Mouse (Mus musculus): Measurements from ENCODE around the gene Rpgr. TPM values are rescaled to one million over a fixed set of nuclear protein-coding genes. Genes with fewer than 3 reads are reported as not detected.

Rpgr gene
- polyA plus RNA-seq, 1 experiment, result 12.4 TPM

DNA sequence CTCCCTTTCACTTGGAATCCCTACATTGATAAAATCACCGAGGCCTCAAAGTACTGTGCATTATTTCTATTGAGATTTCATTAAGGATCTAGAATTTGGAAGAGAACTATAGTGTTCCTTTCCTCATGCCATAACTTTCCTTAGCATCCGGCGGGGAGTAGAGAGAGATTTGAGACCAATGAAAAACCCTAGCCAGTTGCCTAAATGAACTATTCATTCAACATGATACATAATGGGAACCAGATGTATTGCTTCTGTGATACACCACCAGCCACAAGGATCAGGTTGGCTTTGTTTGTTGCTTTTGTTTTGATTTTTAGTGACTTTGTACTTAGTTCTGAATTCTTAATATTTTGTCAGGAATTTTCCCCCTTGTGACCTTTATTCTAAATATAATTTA is 136.3 kb downstream of the Rpgr start:
- TF ChIP-seq POLR2A (IDR thresholded peaks at IDR 0.05; ENCODE audit: control insufficient read depth, low read depth, low read length) (no peak), CTCF (IDR thresholded peaks at IDR 0.05; ENCODE audit: control insufficient read depth, insufficient read depth, insufficient replicate concordance, low read depth, low read length) (no peak)
- no peaks in the 10 kb centered on the region for H3K36me3 ChIP-seq (ENCODE audit: control insufficient read depth, insufficient read depth, low read length)
- no peak overlapping the region for H3K4me3 ChIP-seq (ENCODE audit: control insufficient read depth, low read depth, low read length)
- H3K27ac ChIP-seq (ENCODE audit: control insufficient read depth, insufficient read depth, low read depth, low read length), result no peak overlapping the region
- H3K27me3 ChIP-seq (ENCODE audit: control insufficient read depth, insufficient read depth, low read length), result no peaks in the 10 kb centered on the region
- H3K4me1 ChIP-seq (ENCODE audit: control insufficient read depth, insufficient read depth, low read length), result no peaks in the 10 kb centered on the region

- Histone ChIP-seq H3K27ac (ENCODE audit: control insufficient read depth, insufficient read depth, low read depth, low read length) (no peak overlapping the region), H3K4me1 (ENCODE audit: control insufficient read depth, insufficient read depth, low read length) (no peaks in the 10 kb centered on the region), H3K27me3 (ENCODE audit: control insufficient read depth, insufficient read depth, low read length) (no peaks in the 10 kb centered on the region)
Measured at GRCm38 (mm10) chrX:10079981-10080380, 136.7 kb downstream of the Rpgr start.

GRCm38 (mm10) chrX:10073966-10074365 is 142.8 kb downstream of the Rpgr start:
- Histone ChIP-seq H3K4me3 (ENCODE audit: control insufficient read depth, low read depth, low read length) (no peak overlapping the region), H3K36me3 (ENCODE audit: control insufficient read depth, insufficient read depth, low read length) (no peaks in the 10 kb centered on the region), H3K4me1 (ENCODE audit: control insufficient read depth, insufficient read depth, low read length) (no peaks in the 10 kb centered on the region), H3K27me3 (ENCODE audit: control insufficient read depth, insufficient read depth, low read length) (no peaks in the 10 kb centered on the region), H3K27ac (ENCODE audit: control insufficient read depth, insufficient read depth, low read depth, low read length) (no peak overlapping the region)
- TF ChIP-seq POLR2A (IDR thresholded peaks at IDR 0.05; ENCODE audit: control insufficient read depth, low read depth, low read length), result no peak
- no peak for TF ChIP-seq CTCF (IDR thresholded peaks at IDR 0.05; ENCODE audit: control insufficient read depth, insufficient read depth, insufficient replicate concordance, low read depth, low read length)

More at GRCm38 (mm10) chrX:10079981-10080380, 136.7 kb downstream of the Rpgr start:
- TF ChIP-seq POLR2A (IDR thresholded peaks at IDR 0.05; ENCODE audit: control insufficient read depth, low read depth, low read length), result no peak
- no peak for TF ChIP-seq CTCF (IDR thresholded peaks at IDR 0.05; ENCODE audit: control insufficient read depth, insufficient read depth, insufficient replicate concordance, low read depth, low read length)
- Histone ChIP-seq H3K4me3 (ENCODE audit: control insufficient read depth, low read depth, low read length) (no peak overlapping the region), H3K36me3 (ENCODE audit: control insufficient read depth, insufficient read depth, low read length) (no peaks in the 10 kb centered on the region)

DNA sequence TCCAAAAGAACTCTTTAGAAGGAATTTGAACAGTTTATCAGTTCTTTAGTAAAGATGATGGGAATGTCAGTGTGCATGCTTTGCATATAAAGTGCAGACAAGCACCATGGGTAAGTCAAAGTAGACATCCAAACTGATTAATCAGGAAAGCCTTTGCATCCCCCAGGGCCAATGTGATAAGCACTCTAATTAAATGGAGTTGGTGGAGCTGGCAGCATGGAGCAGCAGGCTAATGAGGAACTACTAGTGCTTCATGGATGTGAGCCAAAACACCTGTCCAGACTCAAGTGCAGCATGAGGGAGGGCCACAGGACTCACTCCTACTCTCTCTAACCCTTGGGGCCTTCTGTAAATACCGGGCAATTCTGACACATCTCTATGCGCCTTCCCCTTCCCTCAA is 145.2 kb downstream of the Rpgr start:
- no peaks in the 10 kb centered on the region for H3K36me3 ChIP-seq (ENCODE audit: control insufficient read depth, insufficient read depth, low read length)
- TF ChIP-seq CTCF (IDR thresholded peaks at IDR 0.05; ENCODE audit: control insufficient read depth, insufficient read depth, insufficient replicate concordance, low read depth, low read length), result no peak
- no peak for TF ChIP-seq POLR2A (IDR thresholded peaks at IDR 0.05; ENCODE audit: control insufficient read depth, low read depth, low read length)
- H3K27me3 ChIP-seq (ENCODE audit: control insufficient read depth, insufficient read depth, low read length), result no peaks in the 10 kb centered on the region
- no peak overlapping the region for H3K4me3 ChIP-seq (ENCODE audit: control insufficient read depth, low read depth, low read length)
- no peaks in the 10 kb centered on the region for H3K4me1 ChIP-seq (ENCODE audit: control insufficient read depth, insufficient read depth, low read length)
- H3K27ac ChIP-seq (ENCODE audit: control insufficient read depth, insufficient read depth, low read depth, low read length), result no peak overlapping the region

DNA sequence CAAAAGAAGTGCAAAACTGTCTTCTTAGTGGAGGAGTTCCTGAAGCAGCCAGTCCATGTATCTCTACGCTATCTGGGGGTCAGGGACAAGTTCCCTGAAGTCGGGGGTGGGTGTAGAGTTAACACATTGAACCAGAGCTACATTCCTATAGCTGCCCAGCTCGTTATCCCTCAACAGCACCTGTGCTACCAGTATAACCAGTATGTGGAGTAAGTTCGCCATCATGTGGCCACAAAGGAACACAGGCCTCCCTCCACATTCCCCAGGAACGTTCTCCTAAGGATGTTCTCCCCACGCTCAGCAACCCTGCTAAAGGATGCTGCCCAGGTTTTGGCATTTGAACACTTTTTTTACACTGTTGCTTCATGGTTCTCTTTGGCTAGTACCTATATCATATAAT is 146.0 kb downstream of the Rpgr start:
- Histone ChIP-seq H3K4me3 (ENCODE audit: control insufficient read depth, low read depth, low read length) (no peak overlapping the region), H3K27ac (ENCODE audit: control insufficient read depth, insufficient read depth, low read depth, low read length) (no peak overlapping the region), H3K27me3 (ENCODE audit: control insufficient read depth, insufficient read depth, low read length) (no peaks in the 10 kb centered on the region), H3K4me1 (ENCODE audit: control insufficient read depth, insufficient read depth, low read length) (no peaks in the 10 kb centered on the region), H3K36me3 (ENCODE audit: control insufficient read depth, insufficient read depth, low read length) (no peaks in the 10 kb centered on the region)
- no peak for TF ChIP-seq POLR2A (IDR thresholded peaks at IDR 0.05; ENCODE audit: control insufficient read depth, low read depth, low read length)
- TF ChIP-seq CTCF (IDR thresholded peaks at IDR 0.05; ENCODE audit: control insufficient read depth, insufficient read depth, insufficient replicate concordance, low read depth, low read length), result peak; percentile 16; the same call in 1 of the 2 replicates

DNA sequence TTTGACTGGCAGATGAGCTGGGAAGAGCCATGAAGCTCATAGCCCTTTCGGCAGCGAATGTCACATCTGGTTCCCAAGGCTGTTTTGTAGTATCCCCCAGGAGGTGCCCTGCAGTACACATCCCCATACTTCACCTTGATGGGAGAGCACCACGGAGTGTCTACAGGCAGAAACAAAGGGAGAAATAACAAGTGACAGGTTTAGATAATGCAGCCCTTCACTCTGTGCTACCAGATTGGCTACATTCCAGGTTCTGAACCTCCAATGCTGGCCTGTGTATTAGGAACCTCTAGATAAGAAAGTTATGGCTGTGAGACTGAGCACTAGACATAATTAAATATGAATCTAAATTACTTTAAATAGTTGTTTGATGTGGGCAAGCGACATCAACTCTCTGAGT is 147.3 kb downstream of the Rpgr start:
- Histone ChIP-seq H3K4me1 (ENCODE audit: control insufficient read depth, insufficient read depth, low read length) (no peaks in the 10 kb centered on the region), H3K27ac (ENCODE audit: control insufficient read depth, insufficient read depth, low read depth, low read length) (no peak overlapping the region), H3K27me3 (ENCODE audit: control insufficient read depth, insufficient read depth, low read length) (no peaks in the 10 kb centered on the region), H3K4me3 (ENCODE audit: control insufficient read depth, low read depth, low read length) (no peak overlapping the region), H3K36me3 (ENCODE audit: control insufficient read depth, insufficient read depth, low read length) (no peaks in the 10 kb centered on the region)
- no peak for TF ChIP-seq POLR2A (IDR thresholded peaks at IDR 0.05; ENCODE audit: control insufficient read depth, low read depth, low read length)
- TF ChIP-seq CTCF (IDR thresholded peaks at IDR 0.05; ENCODE audit: control insufficient read depth, insufficient read depth, insufficient replicate concordance, low read depth, low read length), result no peak

DNA sequence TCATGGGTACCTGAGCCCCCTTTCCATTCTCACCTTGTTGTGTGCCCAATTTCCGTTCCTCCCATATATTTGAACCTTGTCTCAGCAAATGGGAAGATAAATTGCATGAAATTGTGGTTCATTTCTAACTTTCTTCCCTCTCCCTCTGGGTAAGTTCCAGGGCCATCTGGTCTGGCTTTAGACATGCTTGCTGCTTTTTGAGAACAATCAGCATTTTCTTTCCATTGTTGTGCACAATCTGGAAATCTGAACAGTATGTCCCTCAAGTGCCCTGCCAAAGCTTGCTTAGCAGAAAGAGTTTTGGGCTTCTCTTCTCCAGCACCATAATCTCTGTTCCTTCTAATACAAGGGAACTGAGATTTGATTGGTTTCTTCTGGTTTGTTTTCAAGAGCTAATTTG is 152.9 kb downstream of the Rpgr start:
- H3K4me3 ChIP-seq (ENCODE audit: control insufficient read depth, low read depth, low read length), result no peak overlapping the region
- H3K27me3 ChIP-seq (ENCODE audit: control insufficient read depth, insufficient read depth, low read length), result no peaks in the 10 kb centered on the region
- TF ChIP-seq CTCF (IDR thresholded peaks at IDR 0.05; ENCODE audit: control insufficient read depth, insufficient read depth, insufficient replicate concordance, low read depth, low read length) (no peak), POLR2A (IDR thresholded peaks at IDR 0.05; ENCODE audit: control insufficient read depth, low read depth, low read length) (no peak)
- H3K27ac ChIP-seq (ENCODE audit: control insufficient read depth, insufficient read depth, low read depth, low read length), result no peak overlapping the region
- no peaks in the 10 kb centered on the region for H3K4me1 ChIP-seq (ENCODE audit: control insufficient read depth, insufficient read depth, low read length)
- H3K36me3 ChIP-seq (ENCODE audit: control insufficient read depth, insufficient read depth, low read length), result no peaks in the 10 kb centered on the region

- TF ChIP-seq CTCF (IDR thresholded peaks at IDR 0.05; ENCODE audit: control insufficient read depth, insufficient read depth, insufficient replicate concordance, low read depth, low read length) (no peak), POLR2A (IDR thresholded peaks at IDR 0.05; ENCODE audit: control insufficient read depth, low read depth, low read length) (no peak)
- Histone ChIP-seq H3K4me1 (ENCODE audit: control insufficient read depth, insufficient read depth, low read length) (no peaks in the 10 kb centered on the region), H3K27ac (ENCODE audit: control insufficient read depth, insufficient read depth, low read depth, low read length) (no peak overlapping the region), H3K36me3 (ENCODE audit: control insufficient read depth, insufficient read depth, low read length) (no peaks in the 10 kb centered on the region), H3K27me3 (ENCODE audit: control insufficient read depth, insufficient read depth, low read length) (no peaks in the 10 kb centered on the region), H3K4me3 (ENCODE audit: control insufficient read depth, low read depth, low read length) (no peak overlapping the region)
Measured at GRCm38 (mm10) chrX:10063361-10063760, 153.4 kb downstream of the Rpgr start.

Measured in testis, adult 2 months (tissue).